Mouse (Mus musculus) frontal cortex, adult (tissue): Measurements from ENCODE around the gene Afdn.
"Not testable (repeated sequence)": the region's sequence is repeated elsewhere in the genome, so short reads cannot be mapped to it uniquely, and the experiment has no call there.

Source experiments
- ATAC-seq: cut with Nextera tagmentation; 2 replicates; pipeline ENCODE4 v1.9.2; 2017; ENCODE audit warnings: mild to moderate bottlenecking, moderate library complexity, mixed read lengths; ENCODE audit not compliant: low TSS enrichment

Gene Afdn

DNA sequence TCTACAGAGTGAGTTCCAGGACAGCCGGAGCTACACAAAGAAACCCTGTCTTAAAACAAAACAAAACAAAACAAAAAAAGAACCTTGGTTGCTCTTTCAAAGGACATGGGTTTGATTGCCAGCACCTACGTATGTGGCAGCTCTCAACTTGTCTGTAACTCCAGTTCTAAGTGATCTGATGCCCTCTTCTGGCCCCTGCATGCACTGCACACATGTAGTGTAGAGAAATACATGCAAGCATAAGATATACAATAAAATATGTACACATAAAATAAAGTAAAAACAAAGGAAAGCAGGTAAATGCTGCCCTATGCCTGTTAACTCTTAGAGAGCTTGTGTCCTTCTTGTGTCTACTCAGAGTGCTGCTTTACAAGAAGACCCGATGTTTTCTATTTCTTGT, 8.9 kb downstream of the Afdn start:
- no peak for ATAC-seq

DNA sequence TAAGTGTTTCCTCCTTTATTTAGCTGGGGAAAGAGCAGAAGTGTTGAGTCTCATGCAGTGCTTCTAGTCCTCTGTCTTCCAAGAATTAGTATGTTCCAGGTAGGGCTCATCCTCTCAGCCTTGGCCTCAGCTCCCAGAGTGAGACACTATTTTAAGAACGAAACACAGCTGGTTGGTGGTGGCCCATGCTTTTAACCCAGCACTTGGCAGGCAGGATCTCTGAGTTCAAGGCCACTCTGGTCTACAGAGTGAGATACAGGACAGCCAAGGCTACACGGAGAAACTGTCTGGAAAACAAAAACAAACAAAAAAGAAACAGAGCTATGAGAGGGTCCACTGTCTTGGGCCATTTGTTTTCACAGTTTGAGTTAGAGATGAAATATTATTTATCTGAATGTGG, 17.3 kb downstream of the Afdn start:
- ATAC-seq, result no peak

GRCm38 (mm10) chr17:13778865-13779264, 18.5 kb downstream of the Afdn start:
- no peak for ATAC-seq

GRCm38 (mm10) chr17:13781948-13782347, 21.6 kb downstream of the Afdn start:
- ATAC-seq, result no peak

DNA sequence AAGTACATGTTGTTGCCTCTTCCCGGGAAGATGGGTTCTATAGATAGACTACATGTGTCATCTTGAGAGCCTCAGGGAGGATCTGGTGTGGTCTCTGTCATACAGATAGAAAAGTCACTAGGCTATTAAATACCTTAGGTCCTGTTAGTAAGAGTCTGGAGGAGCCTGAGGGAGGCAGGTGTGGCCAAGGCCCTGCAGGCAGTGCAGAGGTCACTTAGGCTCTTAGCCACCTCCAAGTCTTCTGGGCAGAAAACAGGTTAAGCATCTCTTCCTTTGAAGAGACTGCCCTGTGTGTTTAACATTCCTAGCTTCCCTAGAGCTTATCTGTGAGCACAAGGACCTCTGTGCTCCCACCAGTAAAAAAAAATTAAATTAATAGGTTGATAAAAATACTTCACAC, 23.1 kb downstream of the Afdn start:
- ATAC-seq, result peak; percentile 57; the same call in 1 of the 2 replicates

- ATAC-seq, result not testable (repeated sequence)
These were observed 29.7 kb downstream of the Afdn start for GRCm38 (mm10) chr17:13790033-13790432.

DNA sequence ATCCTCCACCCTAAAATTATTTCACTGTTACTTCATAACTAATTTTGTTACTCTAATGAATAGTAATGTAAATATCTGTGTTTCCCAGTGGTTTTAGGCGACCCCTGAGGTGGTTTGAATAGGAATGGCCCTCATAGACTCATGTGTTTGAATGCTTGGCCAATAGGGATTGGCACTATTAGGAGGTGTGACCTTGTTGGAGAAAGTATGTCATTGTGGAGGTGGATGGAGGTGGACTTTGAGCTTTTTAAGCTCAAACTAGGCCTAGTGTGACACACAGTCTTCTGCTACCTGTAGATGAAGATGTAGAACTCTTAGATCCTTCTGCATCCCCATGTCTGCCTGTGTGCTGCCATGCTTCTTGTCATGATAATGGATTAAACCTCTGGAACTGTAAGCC, 37.4 kb downstream of the Afdn start:
- ATAC-seq, result no peak

DNA sequence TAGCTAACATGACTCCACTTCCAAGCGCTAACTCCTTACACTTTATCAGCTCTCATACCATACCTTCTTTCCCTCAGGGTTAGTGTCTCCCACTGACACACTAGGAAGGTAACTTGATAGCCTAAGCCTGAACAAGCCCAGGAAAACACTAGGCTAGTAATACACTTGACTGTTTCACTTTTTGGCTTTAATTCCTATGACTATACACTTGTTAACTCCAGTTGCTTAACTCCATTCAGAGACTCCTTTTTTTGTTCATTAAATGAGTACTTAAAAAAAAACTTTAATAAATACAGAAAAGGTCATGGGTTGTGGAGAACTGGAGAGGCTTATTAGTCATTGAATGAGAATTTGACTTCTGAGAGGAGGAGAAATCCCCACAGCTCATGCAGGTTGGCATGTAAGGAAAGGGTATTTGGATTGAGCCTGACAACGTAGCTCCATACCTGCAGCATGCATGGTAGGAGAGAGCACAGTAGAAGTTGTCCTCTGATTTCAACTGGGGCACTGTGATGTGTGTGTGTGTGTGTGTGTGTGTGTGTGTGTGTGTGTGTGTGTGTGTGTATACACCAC, 42.6 kb downstream of the Afdn start:
- no peak for ATAC-seq

DNA sequence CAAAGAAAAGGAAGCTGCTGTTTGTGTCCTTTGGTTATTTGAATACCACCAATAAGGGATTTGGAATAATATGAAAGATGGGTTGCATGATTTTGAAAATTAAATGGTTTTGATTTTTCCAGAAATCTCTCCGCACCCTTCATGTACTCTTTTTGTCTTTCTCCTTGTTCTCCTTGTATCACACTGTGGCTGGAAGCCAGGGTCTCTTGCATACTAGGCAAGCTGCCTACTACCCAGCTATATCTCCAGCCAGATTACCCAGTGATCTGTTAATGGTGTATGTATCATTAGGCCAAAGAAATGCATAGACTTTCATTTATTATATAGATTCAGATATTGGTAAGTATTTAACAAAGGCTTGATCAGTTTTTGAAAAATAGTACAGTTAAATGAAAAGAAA, 45.7 kb downstream of the Afdn start:
- no peak for ATAC-seq

DNA sequence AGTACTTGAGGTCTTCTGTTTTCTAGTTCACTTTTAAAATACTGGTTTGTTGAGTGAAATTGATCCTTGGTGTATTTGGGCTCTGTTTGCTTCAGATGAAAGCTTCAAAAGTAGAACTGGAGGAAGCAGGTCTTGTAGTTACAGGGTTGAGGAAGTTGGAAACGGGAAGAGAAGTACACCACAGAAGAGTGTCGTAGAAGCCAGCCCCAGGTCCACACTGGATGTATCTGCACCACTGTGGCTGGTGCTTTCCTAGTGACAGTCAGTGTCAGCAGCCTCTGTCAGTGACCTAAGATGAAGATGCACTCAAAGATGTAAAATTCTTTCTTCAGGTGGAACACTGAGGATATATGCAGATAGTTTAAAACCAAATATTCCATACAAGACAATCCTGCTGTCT, 57.5 kb downstream of the Afdn start:
- ATAC-seq, result no peak

GRCm38 (mm10) chr17:13819342-13819741, 59.0 kb downstream of the Afdn start:
- no peak for ATAC-seq

- ATAC-seq, result no peak
These were observed 60.3 kb downstream of the Afdn start for GRCm38 (mm10) chr17:13820676-13821075.

DNA sequence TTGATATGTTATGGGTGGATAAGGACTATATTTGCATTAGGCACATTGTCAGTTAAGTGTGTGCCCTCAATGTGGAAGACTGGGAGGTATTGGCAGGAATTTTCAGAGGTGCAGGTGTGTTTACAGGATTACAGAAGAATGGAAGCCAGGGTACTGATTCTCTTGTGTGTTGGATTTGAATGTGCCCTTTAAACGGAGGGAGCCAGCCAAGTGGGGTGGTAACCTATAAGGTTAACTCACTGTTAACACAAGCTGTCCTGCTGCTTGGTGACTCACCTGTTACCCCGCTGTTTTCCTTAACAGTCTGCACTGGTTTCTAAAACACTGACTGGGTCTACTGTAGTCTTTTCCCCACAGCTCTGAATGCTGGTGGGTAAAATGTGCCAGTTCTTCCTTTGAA, 65.1 kb downstream of the Afdn start:
- ATAC-seq, result no peak

DNA sequence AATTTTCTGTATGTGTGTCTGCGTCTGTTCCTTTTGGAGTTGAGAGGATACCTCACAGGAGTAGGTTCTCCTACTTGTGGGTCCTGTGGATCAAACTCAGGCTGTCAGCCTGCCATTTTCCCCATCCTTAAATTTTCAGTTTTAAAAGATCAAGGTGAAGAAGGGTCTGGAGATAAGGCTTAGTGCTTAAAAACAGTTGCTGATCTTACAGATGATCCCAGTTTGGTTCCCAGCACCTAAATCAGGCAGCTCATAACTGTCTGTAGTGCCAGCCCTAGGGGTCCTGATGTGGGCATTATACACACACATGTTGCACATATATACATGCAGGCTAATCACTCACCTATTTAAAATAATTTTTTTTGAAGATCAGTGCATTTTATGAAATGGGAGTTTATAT, 69.9 kb downstream of the Afdn start:
- ATAC-seq, result no peak

- ATAC-seq, result peak; percentile 59
These were observed 70.5 kb downstream of the Afdn start for GRCm38 (mm10) chr17:13830636-13831341.

GRCm38 (mm10) chr17:13835876-13836275, 75.5 kb downstream of the Afdn start:
- no peak; the same call in 1 of the 2 replicates for ATAC-seq

GRCm38 (mm10) chr17:13850175-13850574, 89.8 kb downstream of the Afdn start:
- no peak for ATAC-seq

- peak; percentile 76 for ATAC-seq
These were observed 93.5 kb downstream of the Afdn start for GRCm38 (mm10) chr17:13853883-13854282.

- ATAC-seq, result no peak
These were observed 95.1 kb downstream of the Afdn start for GRCm38 (mm10) chr17:13855396-13855795.

DNA sequence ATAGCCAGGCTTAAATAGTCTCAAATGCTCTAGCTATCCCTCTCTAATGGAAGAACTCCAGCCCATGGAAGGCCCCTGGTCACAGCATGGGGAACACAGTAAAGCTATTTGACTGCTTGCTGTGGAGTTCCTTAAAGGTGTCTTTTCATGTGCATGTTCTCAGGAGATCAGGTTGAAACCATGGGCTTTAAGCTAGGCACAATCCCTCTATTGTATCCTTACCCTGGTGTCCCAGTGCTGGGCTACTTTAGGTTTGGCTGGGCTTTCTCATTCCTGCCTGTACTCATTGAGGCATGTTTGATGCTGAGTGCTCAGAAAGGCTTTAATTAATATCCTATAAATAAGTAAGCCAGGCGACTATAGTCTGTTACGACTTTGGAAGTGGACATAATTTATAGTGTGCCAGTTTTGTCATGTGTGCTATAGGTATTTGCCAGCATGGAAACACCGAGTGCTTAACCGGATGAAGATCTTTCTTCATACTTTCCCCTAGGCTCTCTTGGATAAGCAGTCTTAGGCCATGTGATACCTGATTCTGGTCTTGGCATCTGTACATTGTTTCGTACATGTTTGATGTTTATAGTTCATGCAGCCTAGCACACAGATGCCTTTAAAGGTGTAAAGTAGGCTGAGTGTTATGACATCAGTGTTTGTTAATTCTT, 96.2 kb downstream of the Afdn start:
- ATAC-seq, result no peak

DNA sequence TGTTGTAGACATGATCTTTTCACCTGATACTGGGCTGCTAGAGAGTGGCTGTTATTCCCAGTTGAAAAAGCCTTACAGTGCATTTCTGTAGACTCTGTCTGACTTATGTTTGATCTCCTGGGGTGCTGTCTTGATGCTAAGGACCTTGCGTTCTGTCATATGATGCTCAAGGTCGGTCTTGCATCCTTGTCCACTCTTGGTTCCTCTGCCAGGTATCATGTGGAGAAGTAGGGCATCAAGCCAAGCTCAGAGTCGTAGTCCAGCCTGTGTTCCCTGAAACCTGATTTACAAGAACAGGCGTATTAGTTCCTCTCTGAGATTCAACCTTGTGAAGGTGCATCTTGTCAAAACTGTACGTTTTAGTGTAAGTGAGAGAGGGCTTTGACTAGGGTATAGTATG, 105.0 kb downstream of the Afdn start:
- ATAC-seq, result no peak

DNA sequence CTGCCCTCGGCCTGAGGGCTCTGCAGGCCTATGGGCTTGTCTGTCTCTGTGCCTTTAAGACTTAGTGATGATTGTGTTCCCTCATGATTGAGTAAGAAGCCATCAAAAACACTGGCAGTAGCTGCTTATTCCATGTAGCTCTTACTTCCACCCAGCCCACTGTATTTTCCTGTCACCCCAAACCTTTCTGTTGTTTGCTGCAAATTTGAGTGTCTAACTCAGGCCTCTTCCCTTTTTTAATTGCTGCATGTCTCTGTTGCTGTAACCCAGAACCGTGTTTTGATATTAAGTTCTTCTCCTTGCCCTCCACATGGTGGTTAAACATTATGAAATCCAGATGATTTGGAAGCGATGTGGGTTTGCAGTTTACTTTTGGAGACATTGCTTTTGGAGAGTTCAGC, 106.6 kb downstream of the Afdn start:
- ATAC-seq, result no peak

DNA sequence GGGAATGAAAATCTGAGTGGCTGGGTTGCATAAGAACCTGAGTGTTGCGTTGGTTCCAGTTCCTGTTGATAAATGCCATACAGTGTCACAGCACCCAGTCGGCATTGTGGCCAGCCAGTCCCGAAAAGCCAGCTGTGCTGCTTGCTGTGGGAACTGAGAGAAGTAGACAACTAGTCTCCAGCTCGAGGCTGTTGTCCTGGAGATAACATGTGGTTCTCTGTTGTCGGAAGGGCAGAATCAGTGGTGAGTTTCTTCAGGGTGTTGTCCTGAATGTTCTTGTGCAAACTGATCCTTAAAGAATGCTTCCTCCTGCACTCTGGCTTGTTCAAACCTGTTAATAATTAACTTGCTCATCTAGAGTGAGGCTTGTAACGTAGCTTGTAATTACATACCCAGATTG, 107.1 kb downstream of the Afdn start:
- no peak; the same call in 1 of the 2 replicates for ATAC-seq
